Mouse (Mus musculus): Measurements from ENCODE around the gene Serpina3g. TPM values are rescaled to one million over a fixed set of nuclear protein-coding genes. Genes with fewer than 3 reads are reported as not detected.

The Serpina3g gene
- total and polyA plus RNA-seq, 3 experiments, result 1.4 to 13.9 (median 11.7) TPM

- Histone ChIP-seq H3K9me3 (replicated peaks; ENCODE audit: low read length) (peaks cover 3% of the 10 kb centered on the region), H3K27me3 (replicated peaks) (no peaks in the 10 kb centered on the region), H3K36me3 (replicated peaks in 1 of 2; ENCODE audit: control insufficient read depth in 1 of 2, insufficient read depth in 1 of 2, low read length in 1 of 2) (no peaks in the 10 kb centered on the region), H3K27ac (ENCODE audit: insufficient read depth, low read depth) (no peak overlapping the region), H3K4me3 (replicated peaks in 1 of 3; ENCODE audit: low read depth in 2 of 3, low read length in 2 of 3, poor library complexity in 1 of 3) (no peak overlapping the region), H3K79me2 (replicated peaks; ENCODE audit: control insufficient read depth, extremely low read depth, insufficient read depth, poor library complexity, severe bottlenecking) (no peaks in the 10 kb centered on the region), H3K9ac (ENCODE audit: insufficient read depth, low read depth) (no peak overlapping the region), H3K4me2 (ENCODE audit: insufficient read depth, low read depth, poor library complexity, severe bottlenecking) (no peak overlapping the region), H3K4me1 (ENCODE audit: control insufficient read depth in 1 of 2, insufficient read depth in 2 of 2) (peaks cover 0 to 9% of the 10 kb centered on the region in 2 experiments; a peak in 2 of 4 replicates)
- DNase-seq (ENCODE audit: extremely low read depth), result no peak
- dilution Hi-C loops (cut with MboI; ENCODE audit: extremely low pct_ligation_motif_present, extremely low pct_unique_long_range_greater_than_20kb, low sequenced_read_pairs), result no loop called here
- TF ChIP-seq SIN3A (IDR thresholded peaks at IDR 0.05; ENCODE audit: low read length) (no peak), ZNF384 (IDR thresholded peaks at IDR 0.05; ENCODE audit: low read depth, low read length) (no peak), EP300 (IDR thresholded peaks at IDR 0.05; ENCODE audit: low read length) (no peak), ZC3H11A (IDR thresholded peaks at IDR 0.05; ENCODE audit: low read depth, low read length) (no peak), MAX (IDR thresholded peaks at IDR 0.05; ENCODE audit: low read length) (no peak), SMC3 (IDR thresholded peaks at IDR 0.05; ENCODE audit: low read depth, low read length) (no peak), MAFK (IDR thresholded peaks at IDR 0.05; ENCODE audit: insufficient replicate concordance, low read length) (no peak), MYC (IDR thresholded peaks at IDR 0.05; ENCODE audit: low read depth, low read length) (no peak), CHD2 (IDR thresholded peaks at IDR 0.05; ENCODE audit: low read length) (no peak), JUND (conservative IDR thresholded peaks at IDR 0.05; ENCODE audit: low read depth, low read length) (no peak), POLR2A (IDR thresholded peaks at IDR 0.05; ENCODE audit: low read depth, low read length) (no peak), MXI1 (IDR thresholded peaks at IDR 0.05; ENCODE audit: low read depth, low read length) (no peak), NELFE (IDR thresholded peaks at IDR 0.05; ENCODE audit: low read depth, low read length) (no peak), ZKSCAN1 (IDR thresholded peaks at IDR 0.05; ENCODE audit: borderline replicate concordance, low read depth, low read length) (no peak), POLR2AphosphoS2 (IDR thresholded peaks at IDR 0.05; ENCODE audit: low read depth, low read length) (no peak)
- in situ Hi-C loops (cut with MboI; ENCODE audit: low pct_ligation_motif_present, low pct_unique_long_range_greater_than_20kb, low sequenced_read_pairs), result no loop called here
These were observed 47.3 kb downstream of the Serpina3g start for GRCm38 (mm10) chr12:104283380-104283779.

DNA sequence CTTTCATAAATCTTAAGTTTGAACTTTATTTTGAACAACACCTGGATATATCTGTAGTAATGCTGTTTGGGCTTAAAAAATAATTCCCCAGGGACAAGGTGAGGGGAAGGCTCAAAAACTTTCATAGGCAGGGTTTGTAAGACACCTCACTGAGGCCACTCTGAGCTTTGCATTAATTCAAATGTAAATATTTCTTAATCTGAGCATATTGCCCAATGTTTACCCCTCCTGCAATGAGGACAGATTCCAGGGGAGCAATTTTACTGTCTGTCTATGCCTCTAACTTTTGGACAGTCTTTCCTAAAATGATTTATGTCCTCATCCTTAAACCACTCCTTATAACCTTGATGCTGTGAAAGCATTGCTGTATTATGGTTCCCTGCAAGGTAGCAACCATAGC is 52.3 kb downstream of the Serpina3g start:
- Histone ChIP-seq H3K9ac (ENCODE audit: insufficient read depth, low read depth) (no peak overlapping the region), H3K4me2 (ENCODE audit: insufficient read depth, low read depth, poor library complexity, severe bottlenecking) (no peak overlapping the region), H3K4me1 (ENCODE audit: control insufficient read depth in 1 of 2, insufficient read depth in 2 of 2) (peaks cover 0 to 6% of the 10 kb centered on the region in 2 experiments; a peak in 2 of 4 replicates), H3K27ac (ENCODE audit: insufficient read depth, low read depth) (no peak overlapping the region), H3K36me3 (replicated peaks in 1 of 2; ENCODE audit: control insufficient read depth in 1 of 2, insufficient read depth in 1 of 2, low read length in 1 of 2) (no peaks in the 10 kb centered on the region), H3K4me3 (replicated peaks in 1 of 3; ENCODE audit: low read depth in 2 of 3, low read length in 2 of 3, poor library complexity in 1 of 3) (no peak overlapping the region), H3K79me2 (replicated peaks; ENCODE audit: control insufficient read depth, extremely low read depth, insufficient read depth, poor library complexity, severe bottlenecking) (no peaks in the 10 kb centered on the region), H3K27me3 (replicated peaks) (no peaks in the 10 kb centered on the region), H3K9me3 (replicated peaks; ENCODE audit: low read length) (no peaks in the 10 kb centered on the region)
- dilution Hi-C loops (cut with MboI; ENCODE audit: extremely low pct_ligation_motif_present, extremely low pct_unique_long_range_greater_than_20kb, low sequenced_read_pairs) (no loop called here), in situ Hi-C loops (cut with MboI; ENCODE audit: low pct_ligation_motif_present, low pct_unique_long_range_greater_than_20kb, low sequenced_read_pairs) (no loop called here)
- TF ChIP-seq TCF12 (IDR thresholded peaks at IDR 0.05; ENCODE audit: low read depth, low read length) (no peak), CTCF (conservative IDR thresholded peaks at IDR 0.05 in 1 of 2, IDR thresholded peaks at IDR 0.05 in 1 of 2; ENCODE audit: low read depth in 2 of 2, low read length in 2 of 2) (no peak), SMC3 (IDR thresholded peaks at IDR 0.05; ENCODE audit: low read depth, low read length) (no peak), USF1 (IDR thresholded peaks at IDR 0.05; ENCODE audit: low read depth, low read length) (no peak), MXI1 (IDR thresholded peaks at IDR 0.05; ENCODE audit: low read depth, low read length) (no peak), NRF1 (IDR thresholded peaks at IDR 0.05; ENCODE audit: low read depth, low read length) (no peak), E2F4 (IDR thresholded peaks at IDR 0.05; ENCODE audit: insufficient replicate concordance, low read depth, low read length) (no peak), SIN3A (IDR thresholded peaks at IDR 0.05; ENCODE audit: low read length) (no peak), ZC3H11A (IDR thresholded peaks at IDR 0.05; ENCODE audit: low read depth, low read length) (no peak), UBTF (IDR thresholded peaks at IDR 0.05; ENCODE audit: low read depth, low read length) (no peak), CHD1 (IDR thresholded peaks at IDR 0.05; ENCODE audit: low read depth, low read length) (no peak), MYC (IDR thresholded peaks at IDR 0.05; ENCODE audit: low read depth, low read length) (no peak)
- no peak for DNase-seq (ENCODE audit: extremely low read depth)

Data from CH12.LX (cell line).